Mouse (Mus musculus) thymus, adult 18-20 months (tissue): Measurements from ENCODE around the gene Gm9049.
A peak's percentile ranks its signal among the peaks of the same experiment; 100 is the strongest.
"Not testable (repeated sequence)": the region's sequence is repeated elsewhere in the genome, so short reads cannot be mapped to it uniquely, and the experiment has no call there.

Experiments used
- DNase-seq, 2 experiments: peaks; one replicate each; pipeline ENCODE4 v3.0.0; 2022; ENCODE audit warnings: mixed read lengths in 2 of 2

The Gm9049 gene

DNA sequence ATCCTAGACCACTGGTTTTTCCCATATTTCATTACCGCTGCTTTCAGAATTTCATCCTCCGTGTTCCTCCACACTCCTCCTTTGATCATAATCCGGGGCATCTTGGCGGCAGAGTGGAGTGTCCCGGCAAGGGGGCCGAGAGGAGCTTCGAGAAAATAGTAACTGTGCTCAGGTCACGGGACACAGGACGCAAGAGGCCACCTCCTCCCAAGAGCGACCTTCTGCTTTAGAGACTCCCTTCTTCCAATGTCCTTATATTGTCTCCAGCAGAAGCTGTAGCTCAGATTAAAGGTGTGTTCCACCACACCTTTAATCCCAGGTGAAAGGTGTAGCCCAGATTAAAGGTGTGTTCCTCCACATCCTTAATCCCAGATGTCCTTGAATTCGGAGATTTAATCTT, at the start of gene Gm9049:
Gm9049 (minus strand) TSS at position 101 of the 400 bp plus-strand sequence.
- not testable (repeated sequence) for DNase-seq

DNA sequence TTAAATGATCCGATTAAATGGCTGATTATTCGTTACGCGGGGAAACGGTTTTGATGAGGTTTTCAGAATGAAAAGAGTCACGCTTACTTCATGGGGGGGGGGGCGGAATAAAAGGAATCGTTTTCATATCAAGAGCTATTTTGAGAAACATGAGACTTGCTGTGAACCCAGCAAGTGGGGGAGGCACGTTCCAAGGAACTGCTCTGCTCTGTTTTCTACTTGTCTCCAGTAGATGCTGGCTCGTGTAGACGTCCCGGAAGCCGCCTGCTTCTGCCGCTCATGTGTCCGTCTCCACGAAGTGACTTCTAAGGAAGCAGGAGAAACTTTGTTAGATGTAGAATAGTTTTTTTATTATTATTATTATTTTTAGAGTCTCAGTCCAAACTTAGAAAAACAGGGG, 46.0 kb upstream of the Gm9049 start:
- no peak for DNase-seq

DNA sequence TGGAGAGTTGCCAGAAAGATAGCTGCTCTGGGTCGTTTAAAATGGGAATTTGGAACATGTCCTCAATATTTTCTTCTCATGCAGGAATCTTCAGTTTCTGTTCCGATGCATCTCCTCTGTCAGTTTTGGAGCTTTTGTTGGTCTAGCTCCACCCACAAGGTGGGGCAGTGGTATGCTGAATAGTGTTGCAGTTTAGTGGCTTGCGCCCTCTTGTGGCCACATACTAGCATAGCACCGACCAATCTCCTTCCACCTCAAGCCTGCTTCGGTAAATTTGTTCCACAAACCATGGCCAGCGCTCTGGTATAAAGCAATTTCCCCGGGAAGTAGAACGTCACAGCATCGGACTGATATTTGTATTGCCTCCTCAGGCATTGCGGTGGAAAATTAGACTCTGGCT, 16.5 kb upstream of the Gm9049 start:
- peak; percentile 55 to 71 for DNase-seq

DNA sequence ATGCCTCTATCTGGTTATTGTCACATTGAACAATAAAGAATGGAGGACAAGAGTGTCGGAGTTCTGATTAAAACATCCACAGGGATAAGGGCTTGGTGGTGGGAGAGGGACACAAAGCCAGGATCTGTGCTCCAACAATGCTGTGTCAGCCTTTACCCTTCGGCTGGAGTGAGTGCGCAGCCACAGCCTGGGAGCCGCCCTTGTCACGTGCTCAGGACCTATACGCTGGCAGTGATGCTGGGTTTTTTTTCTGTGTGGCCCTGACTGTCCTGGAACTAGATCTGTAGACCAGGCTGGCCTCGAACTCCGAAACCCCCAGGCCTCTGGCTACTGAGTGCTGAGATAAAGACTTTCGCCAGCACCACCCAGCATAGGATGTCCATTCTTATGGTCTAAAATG, 15.6 kb upstream of the Gm9049 start:
- DNase-seq = no peak

DNA sequence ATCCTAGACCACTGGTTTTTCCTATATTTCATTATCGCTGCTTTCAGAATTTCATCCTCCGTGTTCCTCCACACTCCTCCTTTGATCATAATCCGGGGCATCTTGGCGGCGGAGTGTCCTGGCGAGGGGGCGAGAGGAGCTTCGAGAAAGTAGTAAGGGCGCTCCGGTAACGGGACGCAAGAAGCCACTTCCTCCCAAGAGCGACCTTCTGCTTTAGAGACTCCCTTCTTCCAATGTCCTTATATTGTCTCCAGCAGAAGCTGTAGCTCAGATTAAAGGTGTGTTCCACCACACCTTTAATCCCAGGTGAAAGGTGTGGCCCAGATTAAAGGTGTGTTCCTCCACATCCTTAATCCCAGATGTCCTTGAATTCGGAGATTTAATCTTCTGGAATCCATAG, 5.3 kb downstream of the Gm9049 start, which contains the start of gene Gm9048:
Gm9048 (minus strand) TSS at position 101 of the 400 bp plus-strand sequence.
- DNase-seq = not testable (repeated sequence)

DNA sequence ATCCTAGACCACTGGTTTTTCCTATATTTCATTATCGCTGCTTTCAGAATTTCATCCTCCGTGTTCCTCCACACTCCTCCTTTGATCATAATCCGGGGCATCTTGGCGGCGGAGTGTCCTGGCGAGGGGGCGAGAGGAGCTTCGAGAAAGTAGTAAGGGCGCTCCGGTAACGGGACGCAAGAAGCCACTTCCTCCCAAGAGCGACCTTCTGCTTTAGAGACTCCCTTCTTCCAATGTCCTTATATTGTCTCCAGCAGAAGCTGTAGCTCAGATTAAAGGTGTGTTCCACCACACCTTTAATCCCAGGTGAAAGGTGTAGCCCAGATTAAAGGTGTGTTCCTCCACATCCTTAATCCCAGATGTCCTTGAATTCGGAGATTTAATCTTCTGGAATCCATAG, 10.8 kb downstream of the Gm9049 start, which contains the start of gene Gm9046:
Gm9046 (minus strand) TSS at position 101 of the 400 bp plus-strand sequence.
- not testable (repeated sequence) for DNase-seq

DNA sequence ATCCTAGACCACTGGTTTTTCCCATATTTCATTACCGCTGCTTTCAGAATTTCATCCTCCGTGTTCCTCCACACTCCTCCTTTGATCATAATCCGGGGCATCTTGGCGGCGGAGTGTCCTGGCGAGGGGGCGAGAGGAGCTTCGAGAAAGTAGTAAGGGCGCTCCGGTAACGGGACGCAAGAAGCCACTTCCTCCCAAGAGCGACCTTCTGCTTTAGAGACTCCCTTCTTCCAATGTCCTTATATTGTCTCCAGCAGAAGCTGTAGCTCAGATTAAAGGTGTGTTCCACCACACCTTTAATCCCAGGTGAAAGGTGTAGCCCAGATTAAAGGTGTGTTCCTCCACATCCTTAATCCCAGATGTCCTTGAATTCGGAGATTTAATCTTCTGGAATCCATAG, 16.2 kb downstream of the Gm9049 start, which contains the start of gene Gm9045:
Gm9045 (minus strand) TSS at position 101 of the 400 bp plus-strand sequence.
- not testable (repeated sequence) for DNase-seq

DNA sequence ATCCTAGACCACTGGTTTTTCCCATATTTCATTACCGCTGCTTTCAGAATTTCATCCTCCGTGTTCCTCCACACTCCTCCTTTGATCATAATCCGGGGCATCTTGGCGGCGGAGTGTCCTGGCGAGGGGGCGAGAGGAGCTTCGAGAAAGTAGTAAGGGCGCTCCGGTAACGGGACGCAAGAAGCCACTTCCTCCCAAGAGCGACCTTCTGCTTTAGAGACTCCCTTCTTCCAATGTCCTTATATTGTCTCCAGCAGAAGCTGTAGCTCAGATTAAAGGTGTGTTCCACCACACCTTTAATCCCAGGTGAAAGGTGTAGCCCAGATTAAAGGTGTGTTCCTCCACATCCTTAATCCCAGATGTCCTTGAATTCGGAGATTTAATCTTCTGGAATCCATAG, 21.6 kb downstream of the Gm9049 start, which contains the start of gene Gm9044:
Gm9044 (minus strand) TSS at position 101 of the 400 bp plus-strand sequence.
- not testable (repeated sequence) for DNase-seq

DNA sequence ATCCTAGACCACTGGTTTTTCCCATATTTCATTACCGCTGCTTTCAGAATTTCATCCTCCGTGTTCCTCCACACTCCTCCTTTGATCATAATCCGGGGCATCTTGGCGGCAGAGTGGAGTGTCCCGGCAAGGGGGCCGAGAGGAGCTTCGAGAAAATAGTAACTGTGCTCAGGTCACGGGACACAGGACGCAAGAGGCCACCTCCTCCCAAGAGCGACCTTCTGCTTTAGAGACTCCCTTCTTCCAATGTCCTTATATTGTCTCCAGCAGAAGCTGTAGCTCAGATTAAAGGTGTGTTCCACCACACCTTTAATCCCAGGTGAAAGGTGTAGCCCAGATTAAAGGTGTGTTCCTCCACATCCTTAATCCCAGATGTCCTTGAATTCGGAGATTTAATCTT, 27.0 kb downstream of the Gm9049 start, which contains the start of gene Gm9040:
Gm9040 (minus strand) TSS at position 101 of the 400 bp plus-strand sequence.
- DNase-seq = not testable (repeated sequence)

DNA sequence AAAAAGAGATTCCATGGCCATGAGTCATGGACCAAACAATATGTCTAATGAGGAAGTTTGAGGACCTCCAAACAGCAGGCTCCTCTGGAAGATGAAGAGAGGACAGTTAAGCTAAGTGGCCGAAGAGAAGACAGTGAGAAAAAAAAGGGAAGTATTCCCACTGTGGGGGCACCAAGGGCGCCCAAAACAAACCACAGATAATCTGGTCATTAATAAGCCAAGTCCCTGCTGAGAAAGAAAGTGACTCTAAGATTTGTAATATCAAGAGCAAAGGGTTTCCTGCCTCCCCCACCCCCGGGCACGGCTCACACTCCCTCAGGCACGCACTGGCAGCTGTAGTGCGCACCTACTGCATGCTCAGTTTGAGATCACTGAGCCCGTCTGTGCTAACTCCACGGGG, 34.9 kb downstream of the Gm9049 start:
- no peak for DNase-seq

DNA sequence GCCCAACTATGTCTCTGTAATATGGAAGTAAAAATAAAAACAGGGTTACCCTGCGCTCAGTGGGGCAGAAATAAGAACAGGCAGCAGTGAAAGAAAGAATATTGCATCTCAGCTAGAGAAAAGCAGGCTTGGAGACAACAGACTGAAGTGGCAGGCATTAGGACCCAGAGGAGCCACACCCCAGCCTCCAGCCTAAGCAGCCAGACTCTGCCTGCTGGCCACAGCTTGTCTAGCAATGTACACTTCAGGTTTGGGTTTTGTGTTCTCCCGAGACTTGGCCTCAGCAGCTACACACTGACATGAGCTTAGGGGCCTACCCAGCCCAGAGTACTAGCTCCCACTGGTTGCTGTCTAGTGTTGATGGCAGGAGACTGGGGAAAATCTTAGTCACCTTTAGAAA, 51.8 kb downstream of the Gm9049 start:
- DNase-seq = not testable (repeated sequence)
